Mouse (Mus musculus): ENCODE measurements at regions not wholly inside any gene's neighbourhood (a gene's known extent, or its start where the extent isn't known, plus 50 kb on each side); places are given as distances from the start of the nearest gene placed in this dataset.
"Not testable (repeated sequence)": the region's sequence is repeated elsewhere in the genome, so short reads cannot be mapped to it uniquely, and the experiment has no call there.

DNA sequence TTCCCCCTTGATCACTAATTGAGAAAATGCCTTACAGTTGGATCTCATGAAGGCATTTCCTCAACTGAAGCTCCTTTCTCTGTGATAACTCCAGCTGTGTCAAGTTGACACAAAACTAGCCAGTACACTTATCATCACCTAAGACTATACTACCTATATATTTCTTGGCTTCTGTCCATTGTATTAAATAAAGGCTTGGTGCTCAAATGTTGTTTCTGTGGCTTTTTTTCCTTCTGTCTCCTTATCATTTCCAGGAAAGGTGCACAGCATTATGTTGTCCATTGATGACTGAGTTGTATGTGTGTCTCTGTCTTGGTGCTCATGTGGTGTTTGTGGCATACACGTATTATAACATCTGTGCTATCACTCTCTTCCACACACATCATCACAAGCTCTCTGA lies 461.5 kb downstream of the Dad1 start:
- DNase-seq: not testable (repeated sequence)

DNA sequence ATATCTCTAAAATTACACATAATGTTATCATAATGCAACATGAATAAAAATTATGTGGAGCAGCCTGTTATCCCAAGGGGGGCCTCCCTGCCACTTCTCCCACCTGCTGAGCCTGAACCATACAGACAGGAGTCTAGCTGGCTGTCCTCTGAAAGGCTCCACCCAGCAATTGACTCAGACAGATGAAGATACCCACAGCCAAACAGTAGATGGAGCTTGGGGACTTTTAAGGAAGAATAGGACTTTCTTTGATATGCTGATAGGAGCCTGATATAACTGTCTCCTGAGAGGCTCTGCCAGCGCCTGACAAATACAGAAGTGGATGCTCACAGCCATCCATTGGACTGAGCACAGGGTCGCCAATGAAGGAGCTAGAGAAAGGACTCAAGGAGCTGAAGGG lies 468.4 kb downstream of the Dad1 start:
- DNase-seq: not testable (repeated sequence)

DNA sequence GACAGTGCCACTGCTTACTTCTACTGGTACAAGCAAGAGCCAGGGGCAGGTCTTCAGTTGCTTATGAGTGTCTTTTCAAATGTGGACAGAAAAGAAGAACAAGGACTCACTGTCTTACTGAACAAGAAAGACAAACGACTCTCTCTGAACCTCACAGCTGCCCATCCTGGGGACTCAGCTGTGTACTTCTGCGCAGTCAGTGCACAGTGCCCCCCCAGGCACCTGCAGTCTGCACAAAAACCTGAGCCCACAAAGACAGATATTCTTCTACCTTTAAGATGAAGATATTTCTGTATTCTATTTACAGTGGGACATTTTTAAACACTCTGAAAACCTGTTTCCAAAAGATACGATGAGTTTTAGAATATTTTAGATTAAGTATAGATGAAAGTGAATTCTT lies 476.5 kb downstream of the Dad1 start:
- DNase-seq: no peak

DNA sequence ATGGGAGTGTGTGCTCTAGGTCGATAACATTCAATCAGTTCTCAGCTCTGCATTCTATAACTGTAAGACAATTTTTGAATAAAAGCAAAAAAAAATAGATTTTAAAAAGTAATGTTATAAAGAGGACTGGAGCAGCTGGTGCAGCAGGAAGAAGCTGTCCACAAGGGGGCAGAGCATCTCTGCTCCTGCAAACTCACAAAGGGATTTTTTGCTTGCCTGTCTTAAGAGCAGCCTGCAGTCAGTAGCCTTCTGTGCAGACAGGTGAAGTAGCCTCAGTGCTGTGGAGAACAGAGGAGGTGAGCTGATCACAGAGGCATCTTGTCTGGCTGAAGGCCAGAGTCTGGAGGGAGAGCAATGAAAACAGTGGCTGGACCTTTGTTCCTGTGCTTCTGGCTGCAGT lies 477.2 kb downstream of the Dad1 start:
- DNase-seq: peak; percentile 8

DNA sequence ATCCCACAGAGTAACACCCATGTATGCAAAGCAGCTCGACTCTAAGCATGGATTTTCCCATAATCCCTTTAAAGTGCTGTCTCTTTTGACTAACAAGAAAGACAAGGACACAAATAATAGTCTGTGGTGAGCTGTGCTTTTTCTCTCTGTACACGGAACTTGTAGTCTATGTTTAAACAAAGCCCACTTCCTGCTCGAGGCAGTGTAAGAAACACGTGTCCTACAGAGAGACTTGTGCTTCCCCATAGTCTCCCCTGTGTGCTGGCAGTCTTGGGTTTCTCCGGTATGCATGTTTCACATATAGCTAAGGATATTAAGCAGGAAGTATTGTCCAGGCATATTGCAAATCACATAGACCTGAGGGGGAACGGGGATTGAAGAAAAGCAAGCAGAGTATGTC lies 487.4 kb downstream of the Dad1 start:
- not testable (repeated sequence) for DNase-seq

DNA sequence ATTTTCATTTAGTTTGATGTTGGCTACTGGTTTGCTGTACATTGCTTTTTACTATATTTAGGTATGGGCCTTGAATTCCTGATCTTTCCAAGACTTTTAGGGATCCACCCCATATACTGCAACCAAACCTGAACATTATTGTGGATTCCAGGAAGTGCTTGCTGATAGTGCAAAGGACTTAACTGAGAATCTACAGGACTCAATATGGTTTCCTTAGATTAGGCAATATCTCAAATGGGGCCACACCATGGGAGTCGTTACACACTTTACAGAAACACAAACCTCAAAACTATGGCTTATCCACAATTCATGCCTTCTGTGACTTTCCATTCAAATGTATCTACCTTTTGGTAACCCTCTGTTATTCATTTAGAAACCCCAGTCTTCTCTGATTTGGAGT lies 488.0 kb downstream of the Dad1 start:
- DNase-seq: not testable (repeated sequence)

DNA sequence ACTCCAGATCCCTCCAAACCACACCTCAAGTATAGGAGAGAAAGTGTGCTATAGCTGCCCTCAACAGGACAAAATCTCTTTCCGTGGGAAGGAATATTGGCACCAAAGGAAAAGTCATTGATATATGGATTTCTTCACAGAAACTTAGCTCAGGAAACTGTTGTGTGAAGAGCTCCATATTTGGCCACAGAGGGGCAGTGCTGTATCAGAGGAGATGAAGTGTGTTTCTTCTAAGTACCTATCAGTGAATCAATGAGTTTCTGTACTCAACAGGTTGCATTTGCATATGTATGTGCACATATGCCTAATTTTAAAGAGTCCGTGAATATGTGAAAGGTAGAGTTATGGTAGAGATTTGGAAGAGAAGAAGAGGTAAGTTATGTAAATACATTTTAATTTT lies 493.3 kb downstream of the Dad1 start:
- not testable (repeated sequence) for DNase-seq

DNA sequence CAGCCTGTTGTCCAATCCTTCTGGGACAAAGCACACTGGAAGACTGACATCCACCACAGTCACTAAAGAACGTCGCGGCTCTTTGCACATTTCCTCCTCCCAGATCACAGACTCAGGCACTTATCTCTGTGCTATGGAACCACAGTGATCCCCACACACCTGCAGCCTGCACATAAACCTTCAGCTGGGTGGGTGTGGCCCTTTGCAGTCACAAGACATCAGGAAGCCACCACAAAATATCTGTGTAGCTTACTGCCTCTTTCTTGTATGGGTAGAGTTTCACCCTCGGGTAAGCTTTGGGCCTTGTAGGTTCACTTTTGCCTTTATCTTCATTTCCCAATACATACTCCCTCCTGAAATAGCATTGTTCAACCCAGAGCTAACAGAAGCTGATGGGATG lies 496.1 kb downstream of the Dad1 start:
- not testable (repeated sequence) for DNase-seq

DNA sequence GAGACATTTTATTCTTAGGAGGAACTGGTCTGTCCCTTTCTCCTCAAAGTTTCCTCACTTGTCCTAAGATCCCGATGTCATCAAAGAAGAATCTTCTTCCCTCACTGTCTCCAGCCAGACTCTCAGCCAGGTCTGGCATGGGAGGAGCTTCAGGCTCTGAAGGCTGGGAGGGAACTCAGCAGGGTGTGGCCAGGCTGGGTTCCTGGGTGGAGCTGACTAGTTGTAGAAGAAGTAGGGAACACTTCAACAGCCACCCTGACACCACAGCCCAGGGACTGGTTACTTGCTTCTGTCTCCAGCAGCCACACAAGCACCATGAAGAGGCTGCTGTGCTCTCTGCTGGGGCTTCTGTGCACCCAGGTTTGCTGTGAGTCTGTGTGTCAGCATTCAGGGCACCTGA lies 496.8 kb downstream of the Dad1 start:
- DNase-seq: not testable (repeated sequence)

DNA sequence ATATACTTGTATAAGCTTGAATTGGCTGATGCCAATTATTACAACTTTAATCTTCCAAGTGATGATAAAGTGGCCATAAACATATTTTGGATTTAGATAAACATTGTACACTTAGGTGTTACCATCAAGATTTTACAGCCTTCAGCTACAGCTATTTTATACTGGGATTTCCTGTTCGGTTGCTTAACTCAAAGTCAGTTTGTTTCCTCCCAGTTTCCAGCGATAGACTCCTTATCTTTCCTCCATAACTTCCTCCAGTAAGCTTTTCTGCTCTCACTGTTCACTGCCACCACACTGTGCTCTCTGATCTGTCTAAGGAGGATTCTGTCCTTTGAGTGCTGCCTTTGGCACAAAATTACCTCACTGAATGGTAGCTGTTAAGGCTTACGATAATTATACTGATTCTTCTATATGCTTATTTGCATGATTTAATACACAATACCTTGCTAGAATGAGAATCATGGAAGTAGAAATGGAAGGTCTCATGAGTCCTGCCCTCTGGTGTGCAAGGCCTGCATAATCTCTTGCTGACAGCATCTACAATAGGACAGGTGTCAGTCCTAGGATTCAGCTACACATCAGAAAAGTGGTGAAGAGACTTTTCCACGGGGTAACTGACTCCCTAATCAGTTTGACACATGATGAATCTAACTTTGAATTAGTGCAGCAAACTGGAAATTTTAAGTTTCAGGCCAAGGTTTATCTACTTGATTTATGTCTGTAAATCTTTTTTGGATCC lies 503.0 kb downstream of the Dad1 start:
- DNase-seq: no peak

DNA sequence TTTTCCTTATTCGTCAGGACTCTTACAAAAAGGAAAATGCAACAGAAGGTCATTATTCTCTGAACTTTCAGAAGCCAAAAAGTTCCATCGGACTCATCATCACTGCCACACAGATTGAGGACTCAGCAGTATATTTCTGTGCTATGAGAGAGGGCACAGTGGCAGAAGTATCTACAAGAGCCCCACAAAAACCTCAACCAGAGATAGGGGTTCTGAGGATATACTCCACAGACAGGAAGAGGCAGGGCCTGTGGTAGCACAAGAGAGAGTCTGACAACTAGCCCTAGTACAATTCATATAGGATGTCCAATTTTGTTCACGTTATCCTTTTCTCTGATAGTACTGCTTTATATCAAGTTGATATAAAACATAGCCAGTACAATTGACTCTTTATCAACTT lies 510.4 kb downstream of the Dad1 start:
- DNase-seq: not testable (repeated sequence)

DNA sequence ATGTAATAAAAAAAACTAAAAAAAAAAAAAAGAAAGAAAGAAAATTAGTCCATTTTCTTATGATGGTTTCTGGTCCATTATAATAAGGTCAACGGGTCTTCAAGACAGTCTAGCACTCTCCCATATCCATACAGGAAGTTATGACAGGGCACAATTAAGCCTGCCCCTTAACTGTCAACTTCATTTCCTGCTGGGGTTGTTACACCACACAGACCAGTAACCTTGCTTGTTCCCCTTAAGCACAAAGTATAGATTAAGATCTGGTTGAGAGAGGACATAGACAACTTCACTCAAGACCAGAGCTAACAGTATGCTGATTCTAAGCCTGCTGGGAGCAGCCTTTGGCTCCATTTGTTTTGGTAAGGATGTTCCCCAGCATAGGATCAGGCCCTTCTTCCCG lies 511.0 kb downstream of the Dad1 start:
- not testable (repeated sequence) for DNase-seq

DNA sequence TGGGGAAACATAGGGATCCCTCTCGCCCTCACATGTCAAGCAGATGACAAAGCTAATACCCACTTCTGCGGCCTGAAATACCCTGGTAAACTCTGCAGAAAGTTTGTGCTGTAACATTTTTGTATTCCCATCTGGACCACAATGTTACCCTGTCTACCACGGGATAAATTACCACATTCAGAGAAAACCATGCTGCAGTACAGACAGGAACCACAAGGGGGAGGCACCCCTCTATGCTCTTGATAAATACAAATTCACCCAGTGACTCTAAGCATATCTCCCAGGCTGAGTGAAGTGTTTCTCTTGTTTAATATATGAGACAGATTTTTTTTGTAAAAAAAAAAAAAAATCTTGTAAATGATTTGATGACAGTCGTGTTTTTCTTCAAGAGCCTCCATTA lies 512.7 kb downstream of the Dad1 start:
- peak; percentile 5 for DNase-seq

DNA sequence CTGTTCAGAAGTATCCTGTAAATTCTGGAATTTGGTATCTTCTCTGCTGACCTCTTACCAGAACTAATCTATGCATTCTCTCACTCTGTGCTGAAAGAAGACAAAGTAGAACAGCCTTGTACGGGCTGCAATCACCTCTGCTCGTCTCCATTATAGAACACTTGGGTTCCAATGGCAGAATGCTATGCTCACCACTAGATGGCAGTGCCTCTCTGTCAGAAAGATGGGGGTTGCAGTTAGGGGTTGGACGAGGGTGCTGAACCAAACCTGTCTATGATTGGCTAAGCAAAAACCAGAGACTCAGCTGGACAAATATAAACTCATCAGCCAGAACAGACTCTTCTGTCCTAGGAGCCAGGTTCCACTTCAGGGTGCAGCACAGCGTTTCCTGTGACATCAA lies 515.9 kb downstream of the Dad1 start:
- not testable (repeated sequence) for DNase-seq

DNA sequence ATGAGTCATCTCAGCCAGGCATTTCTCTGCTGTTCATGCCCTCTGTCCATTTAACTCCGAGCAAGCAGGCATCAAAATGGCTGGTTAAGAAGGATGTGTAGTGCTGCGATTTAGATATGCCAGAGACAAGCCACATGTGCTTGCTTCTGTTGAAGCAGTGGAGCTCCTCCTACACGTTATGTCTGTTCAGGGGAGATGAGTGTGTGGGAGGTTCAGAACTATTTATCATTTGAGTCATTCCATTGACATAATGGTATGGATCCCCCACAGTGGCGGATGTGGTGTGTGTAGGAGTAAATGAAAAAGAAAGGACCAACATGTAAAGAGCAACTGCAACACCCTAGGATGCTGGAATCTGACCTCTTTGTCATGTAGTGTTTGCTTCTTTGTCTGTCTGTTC lies 517.6 kb downstream of the Dad1 start:
- DNase-seq: not testable (repeated sequence)

DNA sequence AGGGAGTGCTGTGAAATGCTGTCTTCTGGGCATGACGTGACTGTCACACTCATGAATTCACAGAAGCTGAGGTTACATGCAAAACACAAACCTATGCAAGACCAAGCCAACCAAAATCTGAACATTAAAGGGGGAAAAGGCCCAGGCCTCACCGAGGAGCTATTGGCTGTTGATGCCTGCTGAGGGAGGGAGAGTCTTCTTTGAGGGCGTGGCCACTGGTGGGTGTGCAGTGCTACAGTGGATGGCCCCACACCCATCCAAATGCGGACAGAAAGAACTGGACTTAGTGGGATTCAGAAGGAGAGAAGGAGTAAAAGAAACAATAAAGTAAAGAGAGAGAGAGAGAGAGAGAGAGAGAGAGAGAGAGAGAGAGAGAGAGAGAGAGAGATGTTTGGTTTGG lies 522.3 kb downstream of the Dad1 start:
- not testable (repeated sequence) for DNase-seq

DNA sequence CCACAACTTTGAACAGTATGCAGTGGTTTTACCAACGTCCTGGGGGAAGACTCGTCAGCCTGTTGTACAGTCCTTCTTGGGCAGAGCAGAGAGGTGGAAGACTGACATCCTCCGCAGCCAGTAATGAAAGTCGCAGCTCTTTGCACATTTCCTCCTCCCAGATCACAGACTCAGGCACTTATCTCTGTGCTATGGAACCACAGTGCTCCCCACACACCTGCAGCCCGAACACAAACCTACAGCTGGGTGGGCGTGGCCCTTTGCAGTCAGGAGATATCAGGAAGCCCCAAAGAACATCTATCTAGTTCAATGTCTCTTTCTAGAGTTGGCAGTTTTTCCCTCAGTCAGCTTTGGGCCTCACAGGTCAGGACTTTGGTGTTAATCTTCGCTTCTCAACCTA lies 524.0 kb downstream of the Dad1 start:
- not testable (repeated sequence) for DNase-seq

DNA sequence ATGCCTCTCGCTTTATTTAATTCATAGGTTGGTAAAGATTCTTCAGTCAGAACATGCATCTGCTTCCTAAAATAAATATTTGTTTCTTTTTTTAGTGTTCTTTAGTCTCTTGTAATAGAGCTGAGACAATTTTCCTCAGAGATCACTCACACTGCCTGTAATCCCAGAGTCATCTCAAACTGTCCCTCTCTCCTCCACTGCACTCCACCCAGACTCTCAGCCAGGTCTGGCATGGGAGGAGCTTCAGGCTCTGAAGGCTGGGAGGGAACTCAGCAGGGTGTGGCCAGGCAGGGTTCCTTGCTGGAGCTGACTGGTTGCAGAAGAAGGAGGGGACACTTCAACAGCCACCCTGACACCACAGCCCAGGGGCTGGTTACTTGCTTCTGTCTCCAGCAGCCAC lies 524.8 kb downstream of the Dad1 start:
- not testable (repeated sequence) for DNase-seq

DNA sequence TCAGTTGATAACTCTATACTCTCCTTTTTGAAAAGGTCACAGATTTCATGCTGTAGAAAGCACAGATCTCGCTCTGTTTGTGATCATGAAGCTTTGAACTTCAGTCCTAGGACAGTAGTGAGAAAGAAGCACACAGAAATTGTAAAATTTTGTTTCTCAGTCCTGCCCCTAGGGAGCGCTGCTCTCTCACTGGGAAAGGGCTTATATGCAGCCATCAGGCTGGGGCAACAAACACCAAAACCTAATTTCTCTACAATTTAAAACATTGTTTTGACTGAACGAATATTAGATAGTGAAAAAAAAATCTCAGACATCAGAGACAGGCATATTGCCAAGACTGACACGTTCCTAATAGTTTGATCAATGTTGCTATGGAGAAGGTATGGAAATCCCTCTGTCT lies 527.0 kb downstream of the Dad1 start:
- DNase-seq: not testable (repeated sequence)

DNA sequence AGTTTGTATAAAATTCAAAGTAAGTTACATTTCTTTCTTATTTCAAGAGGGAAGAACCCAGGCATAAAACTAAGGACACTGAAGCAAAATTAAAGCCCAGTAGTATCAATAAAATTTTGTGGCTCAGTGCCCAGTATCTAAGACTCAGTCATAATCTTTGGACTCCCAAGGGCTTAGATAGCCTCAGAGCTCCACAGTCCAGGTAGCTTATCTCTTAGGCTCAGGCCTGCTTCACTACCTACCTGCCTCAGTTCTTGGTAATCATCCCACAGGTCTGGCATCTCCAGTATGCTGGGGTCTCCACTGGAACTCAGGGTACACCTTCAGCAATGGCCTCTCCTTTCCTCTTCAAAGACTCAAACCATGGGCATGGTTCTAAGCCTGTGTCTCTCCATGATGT lies 530.3 kb downstream of the Dad1 start:
- not testable (repeated sequence) for DNase-seq

DNA sequence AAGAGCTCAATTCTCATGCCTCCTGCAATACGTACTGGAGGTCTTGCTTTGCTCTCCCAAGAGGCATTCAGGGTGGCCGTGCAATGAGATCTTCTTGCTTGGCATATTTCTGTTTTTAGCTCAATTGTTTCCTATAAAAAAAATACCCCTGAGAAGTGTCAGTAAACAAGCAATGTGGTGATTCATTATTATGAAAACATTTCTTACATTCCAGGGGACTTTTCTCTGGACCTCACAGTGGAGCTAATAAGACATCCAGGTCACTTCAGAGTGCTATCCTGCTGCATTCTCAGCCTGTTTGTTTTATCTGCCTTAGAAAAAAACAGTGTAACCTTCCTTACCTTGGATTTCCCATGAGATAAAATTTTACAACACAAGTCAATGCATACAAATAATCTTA lies 532.0 kb downstream of the Dad1 start:
- not testable (repeated sequence) for DNase-seq

DNA sequence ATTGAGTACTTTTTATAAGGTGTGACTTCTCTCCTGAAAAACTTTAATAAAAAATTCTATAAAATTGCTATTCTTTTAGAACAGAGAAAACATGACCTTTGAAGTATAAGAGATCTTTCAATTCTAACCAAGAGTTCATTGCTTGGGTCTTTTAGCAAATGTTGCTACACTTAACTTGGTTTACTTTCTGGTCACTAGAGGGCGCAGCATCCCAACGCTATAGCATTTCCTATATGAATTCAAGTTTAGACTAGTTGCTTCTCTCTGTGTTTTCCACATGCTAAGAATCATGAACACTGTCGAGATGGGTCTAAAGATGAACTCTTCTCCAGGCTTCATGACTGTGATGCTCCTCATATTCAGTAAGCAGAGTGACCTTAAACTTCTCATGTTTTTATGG lies 544.3 kb downstream of the Dad1 start:
- DNase-seq: not testable (repeated sequence)

DNA sequence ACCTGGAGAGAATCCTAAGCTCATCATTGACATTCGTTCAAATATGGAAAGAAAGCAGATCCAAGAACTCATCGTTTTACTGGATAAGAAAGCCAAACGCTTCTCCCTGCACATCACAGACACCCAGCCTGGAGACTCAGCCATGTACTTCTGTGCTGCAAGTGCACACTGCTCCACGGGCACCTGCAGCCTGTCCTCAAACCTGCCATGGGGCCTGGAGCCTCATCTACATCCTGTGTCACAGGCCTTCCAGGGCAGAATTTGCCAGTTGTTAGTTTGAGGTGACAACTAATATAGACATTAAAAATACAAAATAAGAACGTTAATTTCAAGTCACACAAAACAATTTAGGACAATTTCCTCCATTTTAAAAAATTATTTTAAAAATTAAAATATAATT lies 549.6 kb downstream of the Dad1 start:
- not testable (repeated sequence) for DNase-seq

DNA sequence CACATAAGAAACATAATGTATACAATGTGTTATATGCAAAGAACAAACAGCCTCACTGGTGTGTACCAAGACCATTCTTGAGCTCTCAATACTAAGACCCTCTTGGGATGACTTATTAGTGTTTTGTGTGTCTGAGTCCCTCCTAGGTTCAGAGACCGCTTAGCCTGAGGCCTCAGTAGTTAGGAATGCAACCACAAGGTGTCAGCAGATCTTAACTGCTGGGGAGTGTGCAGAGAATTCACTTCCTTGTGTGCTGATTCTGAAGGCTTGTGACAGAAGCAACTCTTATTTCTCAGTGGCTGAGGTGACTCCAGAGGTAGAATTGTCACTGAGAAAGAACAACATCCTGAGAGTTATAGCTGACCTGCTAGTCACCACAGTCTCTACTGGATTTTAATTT lies 550.3 kb downstream of the Dad1 start:
- DNase-seq: not testable (repeated sequence)

DNA sequence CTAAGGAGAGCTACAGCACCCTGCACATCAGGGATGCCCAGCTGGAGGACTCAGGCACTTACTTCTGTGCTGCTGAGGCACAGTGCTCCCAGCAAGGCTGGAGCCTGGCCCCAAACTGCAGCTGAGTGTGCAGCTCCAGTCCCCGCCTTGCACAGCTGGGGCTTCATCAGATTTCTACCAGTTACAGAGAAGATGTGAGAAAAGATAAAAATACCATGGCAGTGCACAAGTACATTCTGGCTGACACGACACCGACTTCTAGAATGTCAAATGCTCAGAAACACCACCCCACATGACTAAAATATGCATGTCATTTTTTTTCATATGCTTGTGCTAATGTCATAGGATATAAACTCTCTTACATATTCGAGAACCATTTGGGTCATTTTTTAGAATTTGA lies 569.8 kb downstream of the Dad1 start:
- not testable (repeated sequence) for DNase-seq
